Mouse (Mus musculus): ENCODE measurements at regions not wholly inside any gene's neighbourhood (a gene's known extent, or its start where the extent isn't known, plus 50 kb on each side); places are given as distances from the start of the nearest gene placed in this dataset.

GRCm38 (mm10) chr17:54214804-54215203 is 84.0 kb downstream of the Slc5a7 start:
- Histone ChIP-seq H3K9me3 (ENCODE audit: low read length) (no peaks in the 10 kb centered on the region), H3K27ac (ENCODE audit: low read depth, low read length) (no peak overlapping the region), H3K4me1 (ENCODE audit: insufficient read depth) (no peaks in the 10 kb centered on the region), H3K4me3 (ENCODE audit: low read depth, low read length) (no peak overlapping the region), H3K4me2 (ENCODE audit: low read depth) (no peak overlapping the region), H3K9ac (no peak overlapping the region), H3K27me3 (ENCODE audit: insufficient read depth, low read length) (no peaks in the 10 kb centered on the region), H3K36me3 (ENCODE audit: insufficient read depth) (no peaks in the 10 kb centered on the region)
- ATAC-seq (no peak), DNase-seq (no peak)
- WGBS, result 89% methylated on average over 3 of the region's 3 CpGs
- TF ChIP-seq CTCF (IDR thresholded peaks at IDR 0.05; ENCODE audit: low read depth), result no peak

GRCm38 (mm10) chr17:54201710-54202109 is 97.1 kb downstream of the Slc5a7 start:
- H3K9me3 ChIP-seq (ENCODE audit: low read length), result no peaks in the 10 kb centered on the region
- H3K36me3 ChIP-seq (ENCODE audit: insufficient read depth), result no peaks in the 10 kb centered on the region
- no peak overlapping the region for H3K9ac ChIP-seq
- ATAC-seq (peak; percentile 50), DNase-seq (peak; percentile 13)
- TF ChIP-seq CTCF (IDR thresholded peaks at IDR 0.05; ENCODE audit: low read depth), result no peak
- H3K27me3 ChIP-seq (ENCODE audit: insufficient read depth, low read length), result no peaks in the 10 kb centered on the region
- H3K4me1 ChIP-seq (ENCODE audit: insufficient read depth), result no peaks in the 10 kb centered on the region
- WGBS, result 51% methylated on average over 3 of the region's 3 CpGs
- H3K4me3 ChIP-seq (ENCODE audit: low read depth, low read length), result no peak overlapping the region
- H3K4me2 ChIP-seq (ENCODE audit: low read depth), result no peak overlapping the region
- no peak overlapping the region for H3K27ac ChIP-seq (ENCODE audit: low read depth, low read length)

GRCm38 (mm10) chr17:54192231-54192573 is 106.6 kb downstream of the Slc5a7 start:
- no peak overlapping the region for H3K9ac ChIP-seq
- no peaks in the 10 kb centered on the region for H3K4me1 ChIP-seq (ENCODE audit: insufficient read depth)
- no peaks in the 10 kb centered on the region for H3K36me3 ChIP-seq (ENCODE audit: insufficient read depth)
- no peak overlapping the region for H3K27ac ChIP-seq (ENCODE audit: low read depth, low read length)
- H3K4me3 ChIP-seq (ENCODE audit: low read depth, low read length), result no peak overlapping the region
- WGBS, result 57% methylated on average over 3 of the region's 3 CpGs
- H3K4me2 ChIP-seq (ENCODE audit: low read depth), result no peak overlapping the region
- no peak for TF ChIP-seq CTCF (IDR thresholded peaks at IDR 0.05; ENCODE audit: low read depth)
- H3K27me3 ChIP-seq (ENCODE audit: insufficient read depth, low read length), result no peaks in the 10 kb centered on the region
- DNase-seq (no peak), ATAC-seq (no peak)
- H3K9me3 ChIP-seq (ENCODE audit: low read length), result no peaks in the 10 kb centered on the region

- ATAC-seq (peak; percentile 82), DNase-seq (peak; percentile 25)
- no peaks in the 10 kb centered on the region for H3K4me1 ChIP-seq (ENCODE audit: insufficient read depth)
- H3K4me2 ChIP-seq (ENCODE audit: low read depth), result no peak overlapping the region
- 31% methylated on average over 5 of the region's 5 CpGs for WGBS
- no peaks in the 10 kb centered on the region for H3K27me3 ChIP-seq (ENCODE audit: insufficient read depth, low read length)
- TF ChIP-seq CTCF (IDR thresholded peaks at IDR 0.05; ENCODE audit: low read depth), result no peak
- no peaks in the 10 kb centered on the region for H3K9me3 ChIP-seq (ENCODE audit: low read length)
- H3K36me3 ChIP-seq (ENCODE audit: insufficient read depth), result no peaks in the 10 kb centered on the region
- no peak overlapping the region for H3K4me3 ChIP-seq (ENCODE audit: low read depth, low read length)
- no peak overlapping the region for H3K9ac ChIP-seq
- H3K27ac ChIP-seq (ENCODE audit: low read depth, low read length), result no peak overlapping the region
These were observed 107.2 kb downstream of the Slc5a7 start for GRCm38 (mm10) chr17:54191526-54192230.

- Histone ChIP-seq H3K9ac (no peak overlapping the region), H3K4me1 (ENCODE audit: insufficient read depth) (no peaks in the 10 kb centered on the region), H3K27ac (ENCODE audit: low read depth, low read length) (no peak overlapping the region), H3K36me3 (ENCODE audit: insufficient read depth) (no peaks in the 10 kb centered on the region), H3K4me2 (ENCODE audit: low read depth) (no peak overlapping the region), H3K27me3 (ENCODE audit: insufficient read depth, low read length) (no peaks in the 10 kb centered on the region), H3K4me3 (ENCODE audit: low read depth, low read length) (no peak overlapping the region), H3K9me3 (ENCODE audit: low read length) (no peaks in the 10 kb centered on the region)
- DNase-seq (no peak), ATAC-seq (no peak)
- no peak for TF ChIP-seq CTCF (IDR thresholded peaks at IDR 0.05; ENCODE audit: low read depth)
These were observed 109.8 kb downstream of the Slc5a7 start for GRCm38 (mm10) chr17:54188997-54189553.

GRCm38 (mm10) chr17:54182073-54182472 is 116.8 kb downstream of the Slc5a7 start:
- DNase-seq (no peak), ATAC-seq (no peak)
- Histone ChIP-seq H3K4me2 (ENCODE audit: low read depth) (no peak overlapping the region), H3K27me3 (ENCODE audit: insufficient read depth, low read length) (no peaks in the 10 kb centered on the region), H3K9ac (no peak overlapping the region), H3K4me3 (ENCODE audit: low read depth, low read length) (no peak overlapping the region), H3K36me3 (ENCODE audit: insufficient read depth) (no peaks in the 10 kb centered on the region), H3K4me1 (ENCODE audit: insufficient read depth) (no peaks in the 10 kb centered on the region), H3K27ac (ENCODE audit: low read depth, low read length) (no peak overlapping the region), H3K9me3 (ENCODE audit: low read length) (no peaks in the 10 kb centered on the region)
- TF ChIP-seq CTCF (IDR thresholded peaks at IDR 0.05; ENCODE audit: low read depth), result no peak

- H3K36me3 ChIP-seq (ENCODE audit: insufficient read depth), result no peaks in the 10 kb centered on the region
- no peaks in the 10 kb centered on the region for H3K4me1 ChIP-seq (ENCODE audit: insufficient read depth)
- ATAC-seq (no peak), DNase-seq (no peak)
- no peak overlapping the region for H3K4me3 ChIP-seq (ENCODE audit: low read depth, low read length)
- 91% methylated on average over 2 of the region's 2 CpGs for WGBS
- no peak for TF ChIP-seq CTCF (IDR thresholded peaks at IDR 0.05; ENCODE audit: low read depth)
- H3K4me2 ChIP-seq (ENCODE audit: low read depth), result no peak overlapping the region
- H3K9ac ChIP-seq, result no peak overlapping the region
- H3K27me3 ChIP-seq (ENCODE audit: insufficient read depth, low read length), result no peaks in the 10 kb centered on the region
- H3K9me3 ChIP-seq (ENCODE audit: low read length), result no peaks in the 10 kb centered on the region
- H3K27ac ChIP-seq (ENCODE audit: low read depth, low read length), result no peak overlapping the region
These were observed 118.3 kb downstream of the Slc5a7 start for GRCm38 (mm10) chr17:54180563-54180962.
